Mouse (Mus musculus) cerebellum, adult 11 months (tissue): Measurements from ENCODE around the gene Chn2.
A peak's percentile ranks its signal among the peaks of the same experiment; 100 is the strongest.

ENCODE experiments used
- DNase-seq: peaks from one replicate; pipeline ENCODE4 v3.0.0; 2022

Chn2 gene

GRCm38 (mm10) chr6:54043536-54043935 is 4.2 kb downstream of the Chn2 start:
- no peak for DNase-seq

GRCm38 (mm10) chr6:54045748-54046721 is 6.7 kb downstream of the Chn2 start:
- peak; percentile 88 for DNase-seq

GRCm38 (mm10) chr6:54046884-54047747 is 7.8 kb downstream of the Chn2 start:
- no peak for DNase-seq

- no peak for DNase-seq
These were observed 9.4 kb downstream of the Chn2 start for GRCm38 (mm10) chr6:54048768-54049167.

- no peak for DNase-seq
These were observed 11.8 kb downstream of the Chn2 start for GRCm38 (mm10) chr6:54051173-54051572.

- DNase-seq = no peak
These were observed 12.8 kb downstream of the Chn2 start for GRCm38 (mm10) chr6:54052124-54052523.

- no peak for DNase-seq
These were observed 13.3 kb downstream of the Chn2 start for GRCm38 (mm10) chr6:54052666-54053065.

- DNase-seq = no peak
These were observed 14.0 kb downstream of the Chn2 start for GRCm38 (mm10) chr6:54053316-54053715.

GRCm38 (mm10) chr6:54055387-54055786 is 16.0 kb downstream of the Chn2 start:
- no peak for DNase-seq

- DNase-seq = no peak
These were observed 17.5 kb downstream of the Chn2 start for GRCm38 (mm10) chr6:54056548-54057532.

- no peak for DNase-seq
These were observed 18.3 kb downstream of the Chn2 start for GRCm38 (mm10) chr6:54057661-54058060.

- no peak for DNase-seq
These were observed 19.5 kb downstream of the Chn2 start for GRCm38 (mm10) chr6:54058837-54059236.

- no peak for DNase-seq
These were observed 20.9 kb downstream of the Chn2 start for GRCm38 (mm10) chr6:54060258-54060657.

GRCm38 (mm10) chr6:54061375-54061774 is 22.0 kb downstream of the Chn2 start:
- DNase-seq = no peak

GRCm38 (mm10) chr6:54063878-54064277 is 24.5 kb downstream of the Chn2 start:
- DNase-seq = no peak

- no peak for DNase-seq
These were observed 28.0 kb downstream of the Chn2 start for GRCm38 (mm10) chr6:54067380-54067779.

GRCm38 (mm10) chr6:54068882-54069281 is 29.5 kb downstream of the Chn2 start:
- no peak for DNase-seq

GRCm38 (mm10) chr6:54070736-54071135 is 31.4 kb downstream of the Chn2 start:
- peak; percentile 92 for DNase-seq

- no peak for DNase-seq
These were observed 32.1 kb downstream of the Chn2 start for GRCm38 (mm10) chr6:54071478-54071877.

GRCm38 (mm10) chr6:54074454-54074853 is 35.1 kb downstream of the Chn2 start:
- no peak for DNase-seq

GRCm38 (mm10) chr6:54075419-54075818 is 36.1 kb downstream of the Chn2 start:
- peak; percentile 55 for DNase-seq

GRCm38 (mm10) chr6:54076625-54077024 is 37.3 kb downstream of the Chn2 start:
- no peak for DNase-seq
